Mouse (Mus musculus) thymus, postnatal 0 days (tissue): ENCODE data around the gene Adgrl3. TPM values are rescaled to one million over a fixed set of nuclear protein-coding genes. Genes with fewer than 3 reads are reported as not detected.

Source experiments
- DNase-seq: peaks from one replicate; pipeline ENCODE4 v3.0.0-alpha.2; 2015; ENCODE audit warnings: low spot score
- polyA plus RNA-seq: library from polyadenylated mRNA; unstranded; fragments of >200 nt; fragmentation: Nextera tagmentation; extraction: Ambion mirVana; gene quantifications from 2 replicates; pipeline ENCODE4 v1.2.1, GENCODE M21; 2015

The Adgrl3 gene
- polyA plus RNA-seq = 1.7 and 2.0 TPM in 2 replicates

DNA sequence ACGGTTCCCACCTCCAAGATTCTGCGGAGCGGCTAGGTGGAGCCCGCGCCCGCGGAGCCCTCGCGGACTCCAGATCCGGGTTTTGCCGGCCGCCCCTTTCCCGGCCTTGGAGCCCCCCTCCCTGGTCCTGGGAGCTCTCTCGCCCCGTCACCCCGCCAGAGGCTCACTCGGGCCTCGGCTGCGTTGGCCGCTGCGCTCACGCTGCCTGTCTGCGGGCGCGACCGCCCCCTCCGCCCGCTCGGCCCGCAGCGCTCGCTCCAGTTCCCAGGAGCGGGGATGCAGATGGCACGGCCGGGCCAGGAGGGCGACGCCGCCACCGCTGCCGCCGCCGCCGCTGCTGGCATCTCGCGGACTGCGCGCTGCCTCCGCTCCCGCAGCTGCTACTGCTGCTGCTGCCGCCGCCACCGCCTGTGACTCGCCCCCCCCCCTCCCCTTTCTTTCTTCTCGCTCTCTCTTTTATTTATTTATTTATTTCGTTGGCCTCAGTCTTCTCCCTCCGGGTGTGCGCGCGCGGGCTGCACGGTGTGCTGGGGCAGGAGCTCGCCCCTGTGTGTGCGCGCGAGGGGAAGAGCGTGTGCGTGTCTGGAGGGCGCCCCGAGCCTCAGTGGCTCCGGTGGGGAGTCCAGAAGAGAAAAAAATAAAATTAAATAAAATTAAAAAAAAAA is at the start of gene Adgrl3:
Gene Adgrl3 (plus strand): TSS at position 549 of the 665 bp plus-strand sequence.
- peak; percentile 5 for DNase-seq

DNA sequence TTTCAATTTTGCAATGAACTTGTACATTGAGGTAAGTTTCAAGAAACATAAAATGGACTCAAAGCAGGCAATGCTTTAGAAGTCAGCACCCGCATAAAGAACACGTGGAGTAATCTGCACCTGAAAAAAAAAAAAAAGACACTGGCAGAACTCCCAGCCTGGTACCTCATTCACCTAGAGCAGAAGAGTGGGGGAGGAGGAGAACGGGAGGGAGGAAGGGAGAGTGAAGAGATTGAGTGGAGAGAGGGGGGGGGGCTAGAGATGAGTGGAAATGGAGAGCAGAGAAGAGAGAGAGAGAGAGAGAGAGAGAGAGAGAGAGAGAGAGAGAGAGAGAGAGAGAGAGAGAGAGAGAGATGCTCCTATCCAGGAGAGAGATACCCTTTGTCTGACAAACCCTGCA is 772 bp upstream of the Adgrl3 start:
- DNase-seq = no peak

DNA sequence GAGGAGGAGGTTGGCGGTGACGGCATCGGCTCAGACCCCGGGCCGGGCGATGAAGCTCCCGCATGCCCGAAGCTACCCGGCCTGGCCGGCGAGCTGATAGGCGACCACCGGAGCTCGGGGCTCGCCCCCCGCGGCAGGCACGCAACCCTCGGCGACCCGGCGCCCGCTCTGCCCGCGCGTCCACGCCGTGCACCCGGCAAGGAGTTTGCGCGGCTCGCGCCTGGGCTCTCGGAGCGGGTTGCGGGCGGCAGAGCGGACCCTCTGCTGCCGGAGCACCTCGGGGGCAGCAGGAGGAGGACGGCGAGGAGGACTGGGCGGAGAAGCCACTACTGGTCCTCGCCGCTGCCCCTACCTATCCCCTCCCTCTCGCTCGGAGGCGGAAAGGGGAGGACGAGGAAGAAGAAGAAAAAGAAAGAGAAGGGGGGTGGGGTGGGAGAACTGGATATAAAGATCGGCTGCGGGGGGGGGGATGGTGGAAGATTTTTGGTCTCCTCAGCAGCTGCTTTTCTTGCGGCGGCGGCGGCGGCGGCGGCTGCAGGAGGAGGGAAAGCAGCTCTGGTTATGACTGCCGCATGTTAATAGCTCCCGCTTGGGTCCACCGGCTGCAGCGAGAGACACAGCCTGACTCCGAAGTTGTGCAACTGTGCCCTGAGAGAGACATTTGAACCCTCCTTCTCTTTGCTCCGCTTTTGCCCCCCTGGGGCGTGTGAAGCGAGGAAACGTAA is 505 bp downstream of the Adgrl3 start:
- no peak for DNase-seq

DNA sequence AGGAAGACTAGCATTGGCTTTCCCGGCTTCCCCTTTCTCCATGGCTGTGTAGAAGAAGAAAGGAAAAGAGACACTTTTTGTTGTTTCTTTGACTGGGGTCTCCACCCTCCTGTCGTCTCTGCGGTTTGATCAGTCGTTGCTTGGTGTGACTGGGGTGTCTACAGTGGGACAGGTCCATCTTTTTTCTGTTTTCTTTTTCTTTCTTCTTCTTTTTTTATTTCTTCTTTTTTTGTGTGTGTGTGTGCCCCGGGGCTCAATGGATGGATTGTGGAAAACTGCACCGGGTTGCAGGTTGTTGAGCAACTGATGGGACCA is 1.0 kb downstream of the Adgrl3 start:
- no peak for DNase-seq

DNA sequence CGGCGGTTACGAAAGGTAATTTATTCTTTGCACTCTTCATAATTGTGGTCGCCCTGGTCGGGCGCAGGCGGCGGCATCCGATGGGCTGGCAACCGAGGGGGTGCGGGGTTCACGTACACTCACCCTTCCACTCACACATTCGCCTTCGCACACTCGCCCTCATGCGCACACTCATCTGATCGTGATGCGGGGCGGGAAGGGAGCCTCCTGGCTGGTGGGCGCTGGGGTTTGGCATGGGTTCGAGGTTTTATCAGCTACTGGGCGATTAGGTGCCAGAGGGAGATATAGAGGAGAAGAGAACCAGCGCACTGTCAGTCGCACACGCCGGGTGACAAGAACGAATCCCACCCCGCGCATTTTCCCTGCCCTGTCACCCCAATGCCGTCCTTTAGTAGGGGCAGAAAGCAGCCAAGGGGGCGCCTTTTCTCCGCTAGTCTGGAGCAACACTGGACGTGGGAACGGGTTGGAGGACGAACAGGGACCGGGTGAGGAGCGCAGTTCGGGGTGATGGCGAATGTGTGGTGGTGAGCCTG is 1.5 kb downstream of the Adgrl3 start:
- no peak for DNase-seq

DNA sequence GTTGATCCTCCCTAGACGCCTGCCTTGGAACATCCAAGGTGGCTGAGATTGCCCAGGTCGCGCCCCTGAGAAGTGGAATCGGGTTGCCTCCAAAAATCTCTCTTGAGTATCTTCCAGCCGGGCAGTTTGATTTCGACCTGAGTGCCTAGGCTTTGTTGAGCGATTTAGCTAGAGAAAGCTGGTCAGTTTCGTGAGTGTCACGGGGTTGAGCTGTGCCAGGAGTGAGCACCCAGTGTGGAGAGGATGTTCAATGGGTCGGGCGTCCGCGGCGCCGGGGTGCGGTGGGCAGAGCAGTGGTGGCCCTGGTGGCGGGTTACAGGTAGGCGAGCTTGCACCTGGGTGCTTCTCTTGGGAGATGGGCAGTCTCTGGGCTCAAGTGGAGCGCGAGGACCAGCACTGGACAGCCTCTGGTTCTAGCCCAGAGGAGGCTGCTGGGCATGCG is 1.9 kb downstream of the Adgrl3 start:
- DNase-seq = no peak

DNA sequence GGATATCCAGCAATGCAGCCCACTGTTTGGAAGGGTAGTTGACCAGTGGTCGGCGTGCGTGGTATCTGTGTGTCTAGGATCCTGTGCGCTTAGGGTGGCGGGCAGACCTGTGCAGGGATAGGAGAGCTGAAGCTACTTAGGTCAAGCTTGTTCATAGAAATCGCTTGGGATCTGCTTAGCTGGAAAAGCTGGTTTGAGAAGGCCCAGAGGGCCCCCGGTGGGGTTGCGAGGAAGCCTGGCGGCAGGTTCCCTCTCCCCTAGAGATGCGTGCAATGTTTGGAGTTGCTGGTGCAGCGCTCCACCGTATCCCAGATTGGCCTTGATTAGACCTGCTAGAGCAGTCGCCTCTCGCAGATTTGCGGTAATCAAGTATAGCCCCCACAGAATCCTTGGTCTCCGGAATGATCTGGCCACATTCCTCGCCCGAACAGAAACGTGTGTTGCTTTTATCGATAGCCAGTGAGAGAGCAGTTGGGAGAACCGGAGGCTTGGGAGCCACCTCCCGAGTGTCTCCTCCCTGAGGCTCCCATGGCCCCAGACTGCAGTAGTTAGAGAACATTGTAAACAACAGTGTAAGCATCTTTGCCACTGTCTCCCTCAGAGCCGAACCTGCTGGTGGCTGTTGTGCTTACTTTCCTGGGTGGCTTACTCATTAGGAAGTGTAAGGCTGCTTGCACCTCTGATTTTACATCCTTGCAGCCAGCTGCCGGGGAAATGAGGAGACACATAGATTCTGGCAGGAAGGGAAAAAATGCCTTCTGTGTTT is 2.6 kb downstream of the Adgrl3 start:
- DNase-seq = no peak

DNA sequence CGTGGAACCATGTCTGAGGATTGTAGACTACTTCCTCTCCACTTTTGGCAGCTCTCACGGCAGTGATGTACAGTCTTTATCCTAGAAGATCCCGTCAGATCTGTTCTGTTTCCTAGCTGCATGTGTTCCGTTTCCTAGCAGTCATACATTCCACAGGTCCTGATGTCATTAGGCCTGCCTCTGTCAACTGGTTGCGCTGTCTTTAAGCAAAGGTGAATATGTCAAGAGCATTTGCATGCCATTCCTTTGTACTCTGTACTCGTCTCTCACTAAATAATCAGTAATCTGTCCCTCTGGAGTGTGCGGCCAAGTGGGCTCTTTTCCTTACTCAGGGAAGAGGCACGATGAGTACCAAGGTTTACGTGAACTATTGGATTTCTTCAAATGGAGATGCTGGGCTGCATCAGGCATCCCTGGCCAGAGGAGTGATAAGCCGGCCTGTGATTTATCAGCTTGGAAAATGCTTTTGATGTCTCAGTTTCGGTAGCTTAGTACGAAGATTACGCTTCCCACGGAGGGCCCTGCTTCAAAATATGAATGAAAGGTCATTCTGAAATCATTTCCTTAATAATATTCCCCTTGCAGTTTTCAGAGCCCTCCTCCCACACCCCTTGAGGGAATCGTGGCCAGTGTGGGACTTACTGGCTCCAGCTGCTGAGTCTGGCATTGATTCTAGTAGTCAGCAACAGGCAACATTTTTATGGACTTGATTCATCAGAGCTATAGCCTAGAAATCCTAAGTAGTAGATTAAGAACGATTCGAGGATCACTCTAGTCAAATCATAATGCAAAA is 4.2 kb downstream of the Adgrl3 start:
- DNase-seq = no peak

DNA sequence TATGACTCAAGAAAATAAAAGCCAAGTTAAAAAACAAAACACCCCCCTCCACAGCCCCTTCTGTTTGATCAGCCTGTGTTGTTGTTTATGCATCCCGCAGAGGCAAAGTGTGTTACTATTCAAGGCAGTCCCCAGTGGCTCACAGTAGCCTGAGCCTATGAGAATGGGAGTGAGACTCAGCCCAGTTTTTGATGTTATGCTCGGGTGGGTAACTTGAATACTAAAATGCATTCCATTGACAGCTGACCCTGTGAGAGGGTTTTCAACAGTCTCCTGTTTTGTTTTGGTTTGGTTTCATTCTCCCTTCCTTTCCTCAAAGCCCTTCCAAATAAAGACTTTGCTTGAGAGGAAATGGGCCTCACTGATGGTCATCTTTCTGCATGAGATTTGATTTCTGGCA is 8.9 kb downstream of the Adgrl3 start:
- no peak for DNase-seq

DNA sequence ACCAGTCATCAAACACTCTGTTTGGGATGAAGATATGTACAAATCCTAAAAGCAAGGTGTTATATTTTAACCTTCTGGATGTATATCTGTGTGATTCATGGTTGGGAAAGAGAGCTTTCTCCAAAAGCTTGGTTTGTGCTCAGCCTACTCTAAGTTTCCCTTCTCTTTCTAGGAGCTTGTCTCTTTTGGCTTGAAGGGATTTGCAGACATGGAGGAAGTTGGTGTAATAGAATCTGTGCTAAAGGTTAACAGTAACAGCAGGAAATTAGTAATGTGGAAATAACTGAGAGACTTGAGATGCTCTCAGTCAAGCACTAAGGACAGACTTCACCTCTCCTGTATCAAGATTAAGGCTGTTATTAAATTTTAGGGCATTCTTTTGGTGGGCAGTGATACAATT is 17.2 kb downstream of the Adgrl3 start:
- DNase-seq = no peak

DNA sequence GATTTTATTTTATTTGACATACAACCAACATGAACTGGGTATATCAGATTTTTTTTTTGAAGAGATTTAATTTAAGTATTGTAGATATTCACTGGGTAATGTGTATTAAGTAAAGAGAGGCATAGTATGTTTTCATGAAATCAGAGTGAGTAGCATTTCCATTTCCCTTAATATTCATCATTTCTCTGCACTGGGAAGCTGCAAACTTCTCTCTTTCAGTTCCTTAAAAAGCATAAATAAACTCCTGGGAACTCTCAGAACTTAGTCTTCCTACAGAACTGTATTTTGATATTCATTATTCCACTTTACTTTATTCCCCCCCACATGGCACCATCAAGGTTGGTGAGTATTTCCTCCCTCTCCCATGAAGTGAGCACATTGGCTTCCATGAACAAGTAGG is 23.9 kb downstream of the Adgrl3 start:
- DNase-seq = no peak

DNA sequence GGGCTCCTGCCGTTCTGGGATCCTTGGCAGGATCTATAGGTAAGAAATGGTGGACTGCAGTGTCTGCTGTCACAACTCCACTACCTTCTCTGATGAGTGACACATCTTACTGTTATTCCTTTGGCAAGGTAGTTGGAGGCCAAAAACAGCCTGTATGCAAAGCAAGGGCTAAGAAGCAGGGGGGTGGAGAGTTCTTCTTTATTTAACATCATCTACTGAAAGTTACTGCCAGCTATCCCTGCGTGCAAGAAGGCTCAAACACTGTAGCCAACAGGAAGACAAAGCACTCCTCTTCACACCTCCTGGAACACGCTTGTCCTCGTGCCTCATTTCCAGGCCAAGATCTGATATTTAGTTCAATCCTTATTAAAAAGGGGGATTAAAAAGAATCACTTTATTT is 26.2 kb downstream of the Adgrl3 start:
- DNase-seq = no peak

DNA sequence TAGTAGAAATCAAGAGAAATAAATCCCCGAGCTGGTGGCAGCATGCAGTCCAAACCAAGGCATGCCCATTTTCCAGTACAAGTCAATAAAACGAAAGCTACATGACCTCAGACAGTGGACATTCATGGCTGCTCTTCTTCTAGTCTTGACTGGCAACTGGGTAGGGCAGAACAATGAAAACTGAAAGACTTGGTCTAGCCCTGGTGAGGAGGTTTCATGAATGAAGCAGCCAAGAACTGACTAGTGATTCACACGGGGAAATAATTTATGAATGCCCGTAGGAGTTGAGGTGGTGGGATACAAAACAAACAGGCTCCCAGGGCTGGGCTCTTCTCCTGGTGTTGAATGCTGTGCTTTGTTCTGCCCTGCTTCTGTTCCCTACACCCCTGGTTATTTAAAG is 34.7 kb downstream of the Adgrl3 start:
- DNase-seq = no peak

DNA sequence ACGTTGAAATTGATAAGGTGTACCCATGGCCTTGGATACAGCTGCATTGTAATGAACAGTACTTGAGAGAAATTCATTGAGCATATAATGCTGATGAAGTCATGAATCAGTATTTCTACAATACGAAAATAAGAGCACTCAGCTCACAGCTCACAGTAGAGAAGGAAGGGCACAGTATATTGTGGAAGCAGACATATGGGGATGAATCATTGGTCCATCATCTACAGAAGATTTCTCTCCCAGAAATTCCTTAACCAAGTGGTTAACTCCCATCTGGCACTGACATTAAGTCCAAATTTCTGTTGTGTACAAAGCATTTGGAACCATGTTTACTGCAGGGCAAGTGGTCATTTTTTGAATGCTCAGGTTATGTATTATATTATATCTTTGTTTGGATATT is 35.3 kb downstream of the Adgrl3 start:
- DNase-seq = no peak

DNA sequence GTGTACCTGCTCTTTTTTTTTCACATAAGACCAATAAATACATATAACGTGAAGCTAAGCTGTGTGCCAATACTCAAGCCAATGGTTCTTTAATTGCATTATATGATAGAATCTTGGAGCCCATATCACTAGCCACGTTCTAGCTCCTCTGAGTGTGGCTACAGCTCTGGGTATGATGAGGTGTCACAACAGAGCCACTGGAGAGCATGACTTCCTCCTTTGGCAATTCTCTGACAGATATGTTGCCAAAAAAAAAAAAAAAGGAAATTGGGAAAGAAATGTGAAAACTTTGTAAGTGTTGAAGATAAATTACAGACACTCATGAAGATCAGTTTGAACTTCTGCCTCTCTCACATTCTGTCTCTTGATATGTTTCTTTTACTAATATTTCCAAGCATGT is 38.2 kb downstream of the Adgrl3 start:
- DNase-seq = no peak

DNA sequence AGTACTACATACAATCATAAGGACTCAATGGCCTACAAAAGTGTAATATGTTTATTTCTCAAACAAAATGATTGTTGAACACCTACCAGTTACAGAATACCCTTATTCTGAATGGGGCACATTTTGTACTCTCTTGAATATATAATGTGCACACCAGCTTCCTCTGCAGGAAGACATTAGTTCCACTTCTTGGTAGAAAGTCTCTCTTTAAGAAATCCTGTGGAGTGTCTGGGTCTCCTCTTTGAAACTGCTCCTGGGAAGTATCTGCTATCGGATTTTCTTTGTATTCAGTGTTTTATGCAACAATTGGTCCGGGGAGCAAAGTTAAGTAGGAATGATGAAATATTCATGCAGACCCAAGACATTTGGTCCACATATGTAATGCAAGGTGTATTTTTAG is 41.0 kb downstream of the Adgrl3 start:
- no peak for DNase-seq

DNA sequence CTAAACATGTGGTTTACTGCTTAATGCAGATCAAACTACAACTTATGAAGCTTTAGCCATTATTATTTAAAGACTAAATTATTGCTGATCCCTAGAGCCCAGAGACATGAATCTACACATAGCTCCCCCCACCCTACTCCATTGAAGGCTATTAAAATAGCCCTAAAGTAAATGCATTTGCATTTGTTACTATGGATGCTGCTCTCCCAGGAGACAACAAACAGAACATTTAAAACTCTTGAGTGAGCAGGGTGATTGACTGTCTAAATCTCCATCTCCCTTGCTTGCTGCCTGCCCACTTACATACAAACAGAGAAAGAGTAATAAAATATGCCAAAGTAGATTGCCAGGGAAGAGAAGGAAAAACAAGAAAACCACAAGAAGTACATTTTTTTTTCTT is 41.4 kb downstream of the Adgrl3 start:
- no peak for DNase-seq

DNA sequence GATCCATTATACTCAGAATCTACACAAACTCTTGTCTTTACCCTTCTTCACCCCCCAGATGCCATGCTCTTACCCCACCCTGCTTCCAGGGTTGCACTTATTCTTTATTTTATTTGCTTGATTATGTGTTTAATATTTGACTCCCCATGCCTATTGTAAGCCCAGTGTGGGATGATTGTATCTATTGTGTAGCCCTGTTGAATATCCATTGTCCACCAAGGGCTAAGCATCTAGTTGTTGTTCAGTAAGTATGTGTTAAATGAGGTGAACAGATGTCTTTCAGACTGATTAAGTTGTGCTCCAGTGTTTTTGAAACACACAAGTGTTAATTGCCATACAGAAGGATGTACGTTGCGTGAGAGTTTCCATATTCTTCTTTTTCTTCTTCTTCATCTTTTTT is 44.1 kb downstream of the Adgrl3 start:
- DNase-seq = no peak

DNA sequence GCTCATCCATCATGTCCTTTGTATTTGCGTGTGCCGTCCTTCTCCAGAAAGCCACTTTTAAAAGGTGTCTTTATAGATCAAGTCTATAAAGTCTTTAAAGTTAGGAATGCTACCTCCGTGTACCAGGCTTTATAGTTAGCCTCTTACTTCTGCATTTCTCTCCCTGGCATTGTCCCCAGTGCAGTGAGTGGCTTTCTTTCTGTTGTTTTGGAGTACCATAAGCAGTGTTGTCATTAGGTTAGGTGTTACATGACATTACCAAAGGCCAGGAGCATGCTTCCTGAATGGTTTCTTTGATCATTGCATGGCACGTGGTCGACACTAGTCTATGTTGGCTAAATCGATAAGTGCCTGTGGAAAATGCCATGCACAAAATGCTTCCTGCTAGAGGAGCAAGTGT is 48.2 kb downstream of the Adgrl3 start:
- DNase-seq = no peak

DNA sequence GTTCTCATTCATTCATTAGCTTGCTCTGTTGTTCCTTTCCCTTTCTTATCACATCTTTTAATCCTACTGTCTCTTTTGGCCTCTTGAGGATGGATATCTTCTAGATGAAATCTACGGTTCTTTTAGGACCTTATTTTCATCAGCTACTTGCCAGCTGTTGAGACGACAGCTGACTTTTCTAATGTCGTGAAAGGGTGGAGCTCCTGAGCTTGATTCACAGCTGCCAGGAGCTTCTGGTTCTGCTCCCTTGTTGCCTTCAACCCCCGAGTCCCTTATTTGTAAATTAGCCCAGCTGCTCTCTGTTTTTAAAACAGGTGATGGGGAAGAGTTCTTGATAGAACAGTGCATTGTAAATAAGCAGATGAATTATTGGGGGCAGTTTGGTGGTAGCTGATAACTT is 48.9 kb downstream of the Adgrl3 start:
- no peak for DNase-seq

DNA sequence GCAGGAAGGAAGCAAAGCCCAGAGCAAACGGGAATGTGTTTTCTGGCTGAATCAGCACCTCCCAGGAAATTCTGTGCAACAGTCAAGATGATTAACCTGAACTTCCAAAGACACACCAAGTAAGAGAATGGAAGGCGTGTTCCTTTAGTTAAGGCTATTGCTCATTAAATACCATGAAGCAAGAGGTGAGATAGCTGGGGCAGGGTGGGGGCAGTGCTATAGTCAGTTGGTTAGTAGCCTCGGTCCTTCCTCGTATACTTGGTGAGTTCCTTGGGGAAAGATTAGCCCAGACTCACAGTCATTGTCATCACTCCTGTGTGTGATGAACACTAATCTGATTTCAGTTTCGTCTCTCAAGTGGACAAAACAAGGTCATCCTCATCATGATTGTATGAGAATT is 53.0 kb downstream of the Adgrl3 start:
- no peak for DNase-seq

DNA sequence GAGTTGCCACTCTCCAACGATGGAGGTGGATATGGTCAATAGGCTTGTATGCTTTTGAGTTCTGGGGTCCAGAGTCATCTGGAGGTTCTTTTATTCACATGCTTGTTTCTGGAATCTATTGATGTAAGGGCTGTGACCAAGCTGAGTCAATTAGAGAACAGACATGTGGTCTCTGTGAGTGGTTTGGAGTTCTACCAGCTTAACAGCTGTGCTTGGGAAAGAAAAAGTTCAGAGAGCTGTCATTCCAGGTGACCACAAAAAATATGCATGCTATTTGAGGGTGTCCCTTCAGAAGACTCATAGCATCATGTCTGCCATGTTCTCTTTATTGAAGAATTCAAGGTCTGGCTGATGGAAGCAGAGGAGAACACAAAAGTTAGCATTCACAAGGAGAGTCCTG is 53.9 kb downstream of the Adgrl3 start:
- no peak for DNase-seq
